Mouse (Mus musculus) R1 (cell line): ENCODE measurements around the gene Rbp7.

Experiments
- DNase-seq: peaks from one replicate; pipeline ENCODE4 v3.0.0-alpha.2; 2018; ENCODE audit warnings: low read depth, low spot score

Rbp7 gene

DNA sequence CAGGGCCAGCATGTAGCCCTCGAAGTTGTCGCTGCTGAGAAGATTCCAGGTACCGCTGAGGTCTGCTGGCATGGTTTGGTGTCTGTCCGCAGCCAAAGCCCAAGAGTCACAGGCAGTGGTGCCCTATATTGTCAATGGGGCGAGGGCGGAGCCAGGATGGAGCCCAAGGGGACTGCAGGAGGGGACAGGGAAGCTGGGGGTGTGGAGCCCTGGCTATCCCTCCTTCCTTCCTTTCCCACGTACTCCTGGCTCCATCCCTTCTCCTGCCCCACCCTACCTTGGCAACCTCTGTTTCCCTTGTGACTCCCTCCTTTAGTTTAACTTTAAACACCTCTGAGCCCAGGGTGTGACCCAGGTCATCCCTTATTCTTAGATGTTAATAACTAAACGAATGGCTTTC, at the start of gene Rbp7:
TSS of gene Rbp7 (minus strand) at position 100 of the 400 bp plus-strand sequence.
- DNase-seq = no peak

DNA sequence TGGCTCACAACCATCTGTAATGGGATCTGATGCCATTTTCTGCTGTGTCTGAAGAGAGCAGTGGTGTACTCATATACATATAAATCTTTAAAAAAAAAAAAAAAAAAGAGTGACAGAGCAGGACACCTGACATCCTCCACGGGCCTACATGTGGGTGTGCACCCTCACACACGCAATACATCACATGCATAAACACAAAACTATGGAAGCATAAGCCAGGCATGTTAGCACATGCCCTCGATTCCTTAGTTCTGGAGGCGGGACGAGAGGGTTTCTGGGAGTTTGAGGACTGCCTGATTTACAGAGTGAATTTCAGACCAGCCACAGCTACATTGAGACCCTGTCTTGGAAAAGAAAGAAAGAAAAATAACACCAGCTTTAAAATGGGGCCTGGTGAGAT, 49.6 kb upstream of the Rbp7 start:
- no peak for DNase-seq

GRCm38 (mm10) chr4:149499790-149500189, 45.0 kb upstream of the Rbp7 start:
- no peak for DNase-seq

DNA sequence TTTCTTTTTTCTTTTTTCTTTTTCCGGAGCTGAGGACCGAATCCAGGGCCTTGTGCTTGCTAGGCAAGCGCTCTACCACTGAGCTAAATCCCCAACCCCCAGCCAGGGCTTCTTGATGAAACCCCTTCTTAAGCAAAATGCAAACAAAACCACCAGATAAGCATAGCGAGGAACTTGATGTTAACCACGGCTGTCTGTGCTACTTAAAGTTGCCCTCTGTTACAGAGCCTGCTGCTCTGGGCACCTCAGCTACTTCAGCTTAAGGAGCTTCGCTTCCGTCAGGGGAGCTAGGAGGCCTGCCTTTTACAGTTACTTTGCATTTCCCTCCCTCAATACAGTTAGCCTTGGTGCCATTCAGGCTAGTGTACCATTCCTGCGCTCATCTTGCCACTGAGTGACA, 44.1 kb upstream of the Rbp7 start:
- no peak for DNase-seq

GRCm38 (mm10) chr4:149496612-149497011, 41.8 kb upstream of the Rbp7 start:
- no peak for DNase-seq

GRCm38 (mm10) chr4:149491151-149491550, 36.4 kb upstream of the Rbp7 start:
- peak; percentile 76 for DNase-seq

GRCm38 (mm10) chr4:149489415-149490240, 34.9 kb upstream of the Rbp7 start:
- no peak for DNase-seq

DNA sequence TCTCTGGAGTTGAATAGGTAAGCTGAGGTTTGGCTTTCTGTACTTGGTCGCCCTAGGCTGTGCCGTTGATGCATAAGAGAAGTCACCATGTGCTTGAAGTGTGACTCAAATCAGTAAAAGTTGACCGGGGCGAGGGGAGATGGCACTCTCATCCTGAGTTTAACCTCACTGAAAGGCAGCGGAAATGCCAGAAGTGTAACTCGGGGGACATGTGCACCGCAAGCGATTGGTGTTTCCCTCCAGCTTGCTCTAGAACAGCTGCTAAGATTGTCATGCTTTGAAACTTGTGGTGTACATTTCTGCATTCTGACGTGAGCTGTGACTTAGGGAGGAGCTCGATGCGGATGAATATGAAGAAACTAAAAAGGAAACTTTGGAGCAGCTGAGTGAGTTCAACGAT, 33.0 kb upstream of the Rbp7 start:
- no peak for DNase-seq

GRCm38 (mm10) chr4:149485825-149486206, 31.0 kb upstream of the Rbp7 start:
- DNase-seq = peak; percentile 53

GRCm38 (mm10) chr4:149485053-149485824, 30.5 kb upstream of the Rbp7 start, which contains the start of the genes Nmnat1 and Lzic:
Gene Nmnat1, minus strand, starts transcription at chr4:149485202.
Gene Lzic, plus strand, starts transcription at chr4:149485229.
- peak; percentile 97 for DNase-seq

GRCm38 (mm10) chr4:149484566-149484965, 29.8 kb upstream of the Rbp7 start:
- no peak for DNase-seq

GRCm38 (mm10) chr4:149477078-149477477, 22.3 kb upstream of the Rbp7 start, which contains the start of gene Tmem274:
Gene Tmem274, plus strand, starts transcription at chr4:149477378.
- DNase-seq = no peak

DNA sequence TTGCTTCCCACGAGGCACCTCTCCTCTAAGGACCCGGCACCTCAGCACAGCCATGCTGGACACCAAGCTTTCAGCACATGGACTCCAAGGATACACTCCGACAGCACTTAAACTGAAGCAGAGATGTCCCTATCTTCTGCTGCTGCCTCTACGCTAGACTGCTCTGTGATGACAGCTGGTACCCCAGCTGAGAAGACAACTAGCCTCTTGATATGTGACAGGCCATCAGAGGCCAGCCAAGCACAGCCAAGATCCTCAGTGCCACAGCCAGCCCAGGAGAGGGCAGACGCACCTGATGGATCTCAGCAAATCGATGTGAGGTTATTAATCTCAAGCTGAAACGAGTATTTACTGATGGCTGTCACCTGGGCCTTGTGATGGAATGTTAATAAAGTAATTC, 20.3 kb upstream of the Rbp7 start:
- no peak for DNase-seq

- no peak for DNase-seq
Observed at GRCm38 (mm10) chr4:149469557-149469956, 14.8 kb upstream of the Rbp7 start.

GRCm38 (mm10) chr4:149463435-149463950, 8.7 kb upstream of the Rbp7 start:
- peak; percentile 63 for DNase-seq

GRCm38 (mm10) chr4:149462305-149462971, 7.7 kb upstream of the Rbp7 start:
- no peak for DNase-seq

- no peak for DNase-seq
Observed at GRCm38 (mm10) chr4:149461579-149462304, 7.0 kb upstream of the Rbp7 start.

GRCm38 (mm10) chr4:149460475-149460874, 5.7 kb upstream of the Rbp7 start:
- DNase-seq = peak; percentile 34

GRCm38 (mm10) chr4:149459425-149459824, 4.6 kb upstream of the Rbp7 start:
- no peak for DNase-seq

DNA sequence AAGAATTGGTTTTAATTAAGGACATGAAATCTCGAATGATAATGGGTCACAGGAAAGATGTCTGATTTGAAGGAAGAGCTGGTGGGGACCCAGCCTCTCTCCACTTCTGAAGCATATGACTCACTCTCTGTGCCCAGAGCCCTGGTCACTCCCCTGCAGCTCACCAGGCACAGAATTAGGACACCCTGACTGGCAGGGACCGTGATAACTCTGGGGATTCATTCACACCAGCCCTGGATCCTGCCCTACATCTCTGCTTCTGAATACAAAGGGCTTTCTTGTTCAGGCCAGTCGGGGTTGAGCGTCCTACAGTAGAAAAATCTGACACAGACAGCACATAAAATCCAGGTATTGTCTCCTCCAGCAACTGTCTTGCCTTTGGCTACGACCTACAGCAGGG, 3.7 kb upstream of the Rbp7 start:
- no peak for DNase-seq

DNA sequence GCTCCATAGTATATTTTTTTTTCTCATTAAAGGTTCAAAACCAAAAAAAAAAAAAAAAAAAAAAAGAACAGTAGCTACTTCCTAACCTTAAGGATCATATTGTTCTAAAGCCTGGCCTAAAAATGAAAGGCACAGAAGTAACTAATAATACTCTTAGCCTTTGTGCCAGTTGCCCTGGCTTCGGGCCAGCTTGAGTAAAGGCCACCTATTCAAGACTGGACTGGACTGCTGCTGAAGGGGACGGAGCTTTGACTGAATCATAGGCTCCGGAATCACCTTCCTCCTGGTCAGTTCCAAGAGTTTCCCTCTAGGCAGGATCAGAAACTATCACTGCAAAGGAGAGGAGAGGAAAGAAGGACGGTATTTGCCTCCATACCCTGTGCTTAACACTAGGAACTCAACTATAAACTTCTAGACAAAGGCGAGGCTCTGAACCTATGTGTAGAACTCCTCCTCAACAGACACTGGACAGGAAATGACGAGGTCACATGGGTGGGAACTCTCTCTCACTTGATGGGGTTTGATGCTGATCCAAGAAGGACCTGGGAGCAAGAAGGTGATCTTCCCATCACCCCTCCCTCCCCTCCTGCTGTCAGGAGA, 3.2 kb upstream of the Rbp7 start:
- DNase-seq = no peak
